Mouse (Mus musculus) right cerebral cortex, postnatal 25 days (tissue): ENCODE results near the gene Gbx1.

Source experiments
- DNase-seq: peaks from one replicate; pipeline ENCODE4 v3.0.0; 2022

Gbx1 gene

DNA sequence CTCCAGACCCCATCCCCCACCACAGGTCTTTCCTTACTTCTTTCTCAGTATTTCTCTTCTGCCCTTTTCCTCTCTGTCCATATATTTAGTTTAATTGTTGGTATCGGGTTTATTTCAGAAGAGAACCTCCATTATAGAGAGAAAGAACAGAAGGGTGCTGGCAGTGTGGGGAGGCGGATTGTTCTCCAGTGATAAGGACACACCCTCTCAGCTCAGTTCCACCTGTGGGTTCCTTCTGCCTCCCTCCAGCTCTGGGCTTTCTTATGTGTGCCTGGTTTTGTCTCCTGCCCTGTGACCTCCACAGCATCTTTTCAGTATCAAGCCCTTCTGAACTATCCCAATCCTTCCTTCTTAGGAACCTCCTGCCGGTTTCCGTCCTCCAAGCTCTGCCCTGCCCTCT lies 2.5 kb downstream of the Gbx1 start:
- DNase-seq: no peak

DNA sequence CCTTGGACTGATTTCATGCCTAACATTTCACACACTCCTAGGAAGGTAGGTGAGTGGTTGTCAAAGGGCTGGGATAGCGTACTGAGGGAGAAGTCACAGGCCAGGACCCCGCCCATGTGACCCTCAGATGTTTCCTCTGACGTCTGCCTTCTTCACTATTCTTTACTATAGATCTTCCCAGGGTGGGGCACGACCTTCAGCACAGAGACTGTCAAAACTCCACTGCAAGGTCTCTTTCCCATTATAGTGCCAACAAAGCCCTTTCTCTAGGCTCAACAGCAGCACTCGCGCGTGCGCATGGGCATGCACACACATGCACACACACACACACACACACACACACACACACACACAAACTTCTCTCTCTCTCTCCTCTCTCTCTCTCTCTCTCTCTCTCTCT lies 3.2 kb downstream of the Gbx1 start:
- DNase-seq: no peak

DNA sequence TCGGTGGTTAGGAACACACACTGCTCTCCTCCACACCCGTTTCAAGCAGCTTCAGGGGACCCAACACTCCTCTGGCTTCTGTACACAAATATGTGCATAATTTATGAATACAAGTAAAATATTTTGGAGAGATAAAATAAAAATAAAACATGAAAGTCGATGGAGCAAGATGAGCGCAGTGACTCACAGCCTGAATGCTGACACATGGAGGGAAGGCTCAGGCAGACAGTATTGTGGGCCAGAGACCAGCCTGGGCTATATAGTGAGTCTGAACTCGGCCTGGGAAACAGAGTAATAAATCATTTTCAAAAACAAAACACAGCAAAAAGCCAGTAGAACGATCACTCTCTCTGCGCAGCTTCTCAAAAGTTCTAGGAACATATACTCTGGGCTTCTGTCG lies 5.6 kb downstream of the Gbx1 start:
- no peak for DNase-seq

DNA sequence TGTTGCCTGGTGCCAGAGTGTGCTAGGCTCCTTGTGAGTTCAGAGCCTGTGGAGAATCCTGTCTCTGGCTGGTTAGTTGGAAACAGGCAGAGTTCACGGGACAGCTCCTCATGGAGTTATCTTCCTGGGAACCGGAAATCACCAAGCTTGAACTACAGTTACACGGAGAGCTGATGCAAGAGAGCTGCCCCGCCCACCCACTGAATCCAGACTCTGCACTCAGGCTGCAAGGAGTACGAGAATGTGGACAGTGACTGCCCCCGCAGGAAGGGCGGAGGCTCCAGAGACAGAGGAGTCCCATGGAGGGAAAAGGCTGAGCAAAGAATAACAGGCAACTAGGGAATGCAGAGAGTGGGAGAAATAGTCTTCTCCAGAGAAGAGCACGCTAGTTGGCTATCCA lies 14.7 kb downstream of the Gbx1 start:
- no peak for DNase-seq

DNA sequence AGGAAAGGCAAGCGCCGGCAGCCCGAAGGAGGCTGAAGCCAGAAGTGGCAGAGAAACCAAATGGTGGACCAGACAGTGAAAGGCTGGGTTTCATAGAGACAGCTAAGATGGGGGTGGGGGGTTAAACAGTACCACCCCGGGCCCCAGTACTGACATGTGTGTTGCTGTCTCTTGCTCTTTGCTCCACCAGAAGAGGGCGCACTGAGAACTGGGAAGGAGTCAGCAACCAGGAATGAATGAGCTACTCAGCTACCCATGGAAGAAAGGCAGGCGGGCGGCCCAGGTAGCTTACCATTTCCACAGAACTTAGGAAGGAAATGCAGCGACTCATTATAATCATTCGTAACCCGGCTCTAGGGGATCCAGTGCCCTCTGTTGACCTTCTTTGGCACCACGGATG lies 16.4 kb downstream of the Gbx1 start:
- no peak for DNase-seq

DNA sequence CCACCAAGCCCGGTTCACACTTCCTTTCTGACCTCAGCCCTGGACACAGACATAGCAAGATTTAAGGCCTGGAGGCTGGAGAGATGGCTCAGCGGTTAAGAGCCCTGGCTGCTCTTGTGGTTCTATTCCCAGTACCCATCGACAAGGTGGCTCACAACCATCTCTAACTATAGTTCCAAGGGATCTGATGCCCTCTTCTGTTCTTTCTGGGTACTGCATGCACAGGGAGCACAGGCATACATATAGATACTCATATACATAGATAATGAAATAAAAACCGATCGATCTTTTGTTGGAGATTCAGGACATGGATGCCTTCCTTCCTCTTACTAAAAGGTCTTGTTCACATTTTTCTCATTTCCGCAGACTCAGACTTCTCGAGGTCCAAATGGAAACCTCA lies 18.6 kb downstream of the Gbx1 start:
- DNase-seq: no peak

DNA sequence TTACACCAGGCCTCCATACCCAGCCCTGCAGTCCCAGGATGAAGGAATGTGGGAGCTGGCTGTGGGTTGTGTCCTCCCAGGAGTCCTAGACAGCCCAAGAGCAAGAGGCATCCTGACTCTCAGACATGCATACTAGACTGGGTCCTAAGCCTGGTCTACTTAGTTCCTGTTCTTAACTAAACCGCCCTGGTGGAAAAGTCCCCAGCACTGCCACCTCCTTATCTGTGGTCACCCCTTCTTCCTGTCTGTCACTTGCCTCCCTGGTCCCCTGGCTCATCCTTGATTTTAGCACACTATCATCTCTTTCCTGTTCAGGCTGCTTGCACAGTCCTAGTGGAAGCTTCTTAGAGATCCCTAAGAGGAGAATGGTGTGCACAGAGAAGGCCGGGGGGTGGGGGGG lies 21.5 kb downstream of the Gbx1 start:
- DNase-seq: no peak

DNA sequence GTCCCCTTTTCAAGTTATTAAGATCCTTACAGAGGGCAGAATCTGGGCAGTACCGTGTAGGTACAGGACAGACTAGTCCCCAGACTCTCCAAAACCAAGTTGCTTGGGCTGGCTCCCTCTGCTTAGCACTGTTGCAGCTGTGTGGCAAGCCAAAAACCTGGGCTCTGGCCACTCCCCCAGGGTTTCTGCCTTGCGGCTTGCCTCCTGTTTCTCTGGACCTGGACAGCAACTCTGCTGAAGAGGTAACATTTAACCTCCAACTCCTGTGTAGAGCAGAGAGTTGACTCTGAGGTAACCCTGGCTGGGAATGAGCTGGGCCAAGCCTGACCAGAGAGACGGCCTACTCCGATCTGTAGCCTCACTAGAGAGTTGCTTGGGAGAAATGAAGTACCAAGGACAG lies 24.2 kb downstream of the Gbx1 start:
- no peak for DNase-seq

DNA sequence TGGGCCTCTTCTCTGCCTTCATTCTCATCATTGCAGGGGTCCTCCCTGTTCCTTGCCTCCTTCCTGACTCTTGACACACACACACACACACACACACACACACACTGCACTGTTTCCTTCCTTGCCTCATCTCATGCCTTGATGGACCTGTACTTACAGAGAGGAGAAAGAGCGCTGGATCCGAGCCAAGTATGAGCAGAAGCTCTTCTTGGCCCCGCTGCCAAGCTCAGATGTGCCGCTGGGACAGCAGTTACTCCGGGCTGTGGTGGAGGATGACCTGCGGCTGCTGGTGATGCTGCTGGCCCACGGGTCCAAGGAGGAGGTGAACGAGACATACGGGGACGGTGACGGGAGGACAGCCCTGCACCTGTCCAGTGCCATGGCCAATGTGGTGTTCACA lies 26.2 kb downstream of the Gbx1 start:
- no peak for DNase-seq

DNA sequence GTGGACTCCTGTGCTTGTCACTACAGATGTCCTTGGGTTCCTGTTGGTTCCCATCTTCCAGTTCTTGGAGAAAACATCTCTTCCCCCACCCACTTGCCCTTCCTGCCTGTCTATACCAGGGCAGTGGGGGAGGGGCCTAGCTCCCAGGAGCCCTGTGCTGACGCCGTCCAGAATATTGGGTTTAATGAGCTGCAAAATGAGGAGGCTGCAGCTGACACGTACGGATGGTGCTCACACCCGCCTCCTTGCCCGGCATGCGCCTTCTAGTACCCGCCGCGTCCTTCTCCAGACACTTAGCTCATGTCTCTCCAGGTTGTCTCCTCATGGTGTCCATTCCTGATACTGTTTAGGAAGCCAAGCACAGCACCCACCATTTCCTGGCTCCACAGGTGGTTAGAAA lies 27.9 kb downstream of the Gbx1 start:
- DNase-seq: no peak

DNA sequence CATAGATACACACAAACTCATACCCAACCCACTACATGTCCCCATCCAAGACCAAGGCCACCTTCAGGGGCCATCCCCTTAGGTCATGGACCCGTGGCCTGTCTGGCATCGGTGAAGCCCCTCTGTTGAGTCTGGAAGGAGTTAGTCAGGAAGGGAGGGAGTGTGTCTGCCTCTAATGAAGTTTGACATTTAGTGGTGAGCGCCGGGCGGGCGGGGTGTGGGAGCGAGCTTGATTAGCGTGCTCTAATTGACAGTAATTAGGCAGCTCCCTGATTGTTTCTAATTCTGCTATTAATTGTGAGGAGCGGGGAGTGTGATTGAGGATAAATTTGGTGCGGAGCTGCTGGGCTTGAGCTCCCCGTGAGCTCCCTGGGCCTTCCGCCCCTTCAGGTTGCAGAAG lies 29.5 kb downstream of the Gbx1 start:
- no peak for DNase-seq

DNA sequence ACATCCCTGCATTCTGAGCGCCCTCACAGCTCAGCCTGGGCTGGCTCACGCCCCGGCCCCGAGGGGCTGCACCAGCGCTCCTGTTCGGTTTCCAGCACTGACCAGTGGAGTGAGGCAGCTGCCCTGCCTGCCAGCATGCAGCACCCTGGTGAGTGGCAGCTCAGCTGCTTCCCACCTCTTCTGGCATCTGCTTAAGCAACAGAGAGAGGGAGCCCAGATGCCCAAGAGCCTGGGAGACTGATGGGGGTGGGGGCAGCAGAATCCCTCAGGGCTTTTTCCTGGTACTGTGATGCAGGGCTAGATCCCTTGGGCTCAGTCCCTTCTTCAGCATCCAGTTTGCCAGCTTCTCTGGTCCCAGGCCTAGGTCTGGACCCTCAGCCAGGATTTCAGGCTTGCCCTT lies 30.2 kb downstream of the Gbx1 start:
- DNase-seq: no peak

DNA sequence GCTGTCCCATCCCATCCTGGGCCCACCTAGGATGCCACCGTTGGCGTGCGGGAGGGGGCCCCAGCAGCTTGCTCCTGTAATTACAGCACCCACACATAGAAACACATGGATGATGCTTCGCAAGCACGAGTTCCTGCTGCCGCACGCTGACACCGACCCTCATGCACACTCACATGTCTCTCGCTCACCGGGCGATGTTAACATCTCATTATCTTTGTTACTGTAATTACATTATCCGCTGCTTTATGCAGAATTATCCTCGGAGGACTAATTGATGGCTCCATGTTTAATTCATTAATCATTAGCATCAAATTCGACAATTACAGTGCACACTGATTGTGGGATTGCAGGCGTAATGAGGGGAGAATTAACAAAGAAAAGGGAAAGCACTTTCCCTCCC lies 32.0 kb downstream of the Gbx1 start:
- DNase-seq: no peak

DNA sequence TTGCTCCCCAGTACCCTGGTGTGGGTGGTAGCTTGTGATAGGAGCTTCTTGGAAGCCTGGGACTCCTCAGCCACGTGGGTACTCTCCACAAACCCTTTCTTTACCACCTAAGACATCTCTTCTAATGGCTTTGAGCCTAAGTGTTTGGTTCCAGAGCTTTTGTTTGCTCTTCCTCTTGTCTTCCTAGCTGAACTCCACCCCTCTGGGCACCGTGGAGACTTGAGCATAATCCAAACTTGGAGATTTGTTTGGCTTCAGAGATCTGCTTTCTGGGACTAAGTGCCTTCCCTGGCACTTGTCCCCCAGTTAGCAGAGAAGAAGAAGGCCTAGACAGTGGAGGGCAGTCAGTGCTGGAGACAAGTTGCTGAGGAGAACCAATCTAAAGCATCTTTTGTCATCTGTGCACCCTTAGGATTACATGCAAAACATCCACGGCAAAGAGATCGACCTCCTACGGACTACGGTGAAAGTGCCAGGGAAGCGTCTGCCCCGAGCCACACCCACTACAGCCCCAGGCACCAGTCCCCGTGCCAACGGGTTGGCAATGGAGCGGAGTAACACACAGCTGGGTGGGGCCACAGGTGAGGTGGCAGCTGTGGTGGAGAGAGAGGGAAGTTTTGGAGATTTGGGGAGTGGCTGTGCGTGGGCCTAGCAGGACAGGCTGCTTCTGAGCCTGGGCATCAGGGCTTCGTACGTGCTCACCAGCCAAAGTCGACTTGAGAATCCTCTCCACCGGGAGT lies 34.3 kb downstream of the Gbx1 start:
- no peak for DNase-seq

DNA sequence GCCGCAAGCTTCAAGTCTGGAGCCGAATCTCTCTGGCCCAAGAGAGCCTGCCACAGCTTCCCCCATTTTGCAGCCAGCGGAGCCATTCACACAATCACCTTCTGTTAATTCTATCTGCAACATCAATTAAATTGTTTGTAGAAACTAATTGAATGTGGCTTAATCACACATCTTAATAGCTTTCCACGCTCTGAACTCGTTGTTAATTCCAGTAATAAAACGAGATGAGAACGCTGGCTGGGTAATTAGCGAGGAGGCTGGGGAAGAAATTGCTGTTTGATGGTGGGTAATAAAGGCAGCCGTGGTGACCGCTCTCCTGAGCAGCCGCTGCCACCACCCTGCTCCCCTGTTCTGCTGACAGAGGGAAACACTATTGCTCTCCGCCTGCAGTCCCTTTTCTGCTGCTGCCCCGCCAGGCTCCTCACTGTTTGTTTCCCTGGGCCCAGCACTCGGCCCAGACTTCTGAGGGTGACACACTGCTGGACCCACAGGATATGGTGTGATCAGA lies 36.5 kb downstream of the Gbx1 start:
- no peak for DNase-seq

DNA sequence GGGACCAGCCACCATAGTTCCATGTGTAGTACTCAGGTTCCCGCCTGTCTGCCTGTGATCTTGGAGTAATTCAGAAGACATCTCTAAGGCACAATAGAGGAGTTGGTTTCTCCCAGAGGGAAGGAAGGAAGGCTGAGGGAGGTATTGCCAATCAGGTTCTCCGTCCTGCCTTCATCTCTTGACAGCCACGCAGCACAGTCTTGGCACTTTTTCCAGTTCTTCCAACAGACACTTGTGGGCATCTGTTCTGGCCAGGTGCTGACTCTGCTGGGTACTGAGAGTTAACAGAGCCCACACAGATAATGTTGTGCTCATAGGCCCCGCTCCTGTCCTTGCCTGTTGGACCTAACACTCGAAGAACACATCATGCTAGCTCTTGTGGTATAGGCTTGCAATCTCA lies 40.3 kb downstream of the Gbx1 start:
- no peak for DNase-seq

DNA sequence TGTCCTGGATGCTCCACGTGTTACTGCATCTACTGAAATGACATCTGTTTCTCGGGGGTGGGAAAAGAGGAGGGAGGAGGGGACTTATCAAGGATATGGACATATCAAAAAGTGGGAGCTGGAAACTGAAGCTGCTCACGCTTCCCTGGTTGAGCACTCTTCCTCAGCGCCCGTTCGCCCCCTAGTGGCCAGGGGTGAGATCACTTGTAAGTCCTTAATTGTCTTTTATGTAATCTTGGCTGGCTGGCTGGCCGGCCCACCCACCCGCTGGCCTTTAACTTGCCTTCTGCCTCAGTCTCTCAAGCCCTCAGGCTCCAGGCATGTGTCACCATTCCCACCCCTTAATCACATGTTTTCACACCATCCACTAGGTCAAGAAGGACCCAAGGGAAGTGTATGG lies 40.9 kb downstream of the Gbx1 start:
- DNase-seq: peak; percentile 84

DNA sequence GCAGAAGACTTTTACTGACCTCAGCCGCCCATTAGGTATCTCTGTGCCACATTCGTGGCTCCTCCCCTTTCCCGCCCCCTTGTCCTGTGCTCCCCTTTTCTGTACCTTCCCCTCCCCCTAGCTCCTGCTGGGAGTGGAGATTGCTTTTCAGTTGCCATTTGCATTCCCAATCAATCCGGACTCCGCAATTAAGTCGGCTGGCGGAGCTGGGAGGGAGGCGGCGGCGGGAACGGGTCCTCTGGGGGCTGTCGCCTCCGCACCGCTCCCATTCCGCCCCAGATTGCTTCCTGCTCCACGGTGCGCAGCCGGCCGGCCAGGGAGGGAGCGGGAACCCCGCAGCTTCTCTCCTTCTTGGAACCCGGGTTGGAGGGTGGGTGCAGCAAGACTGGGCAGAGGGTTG lies 42.0 kb downstream of the Gbx1 start:
- DNase-seq: peak; percentile 40

DNA sequence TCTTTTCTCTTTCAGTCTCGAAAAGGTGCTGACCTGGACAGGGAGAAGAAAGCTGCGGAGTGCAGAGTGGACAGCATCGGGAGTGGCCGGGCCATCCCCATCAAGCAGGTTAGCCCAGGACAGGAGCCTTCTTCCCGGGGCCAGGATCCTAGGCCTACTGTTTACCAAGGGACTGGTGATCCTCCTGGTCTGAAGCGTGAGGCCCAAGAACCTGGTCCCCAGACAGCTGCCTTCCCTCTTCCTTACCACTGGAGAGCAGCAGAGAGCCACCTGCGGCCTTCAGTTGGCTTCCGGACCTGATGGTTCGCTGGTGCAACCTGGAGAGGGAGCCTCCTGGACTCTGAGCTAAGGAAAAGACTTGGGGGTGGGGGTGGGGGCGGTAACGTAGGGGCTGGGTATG lies 43.7 kb downstream of the Gbx1 start:
- peak; percentile 67 for DNase-seq

DNA sequence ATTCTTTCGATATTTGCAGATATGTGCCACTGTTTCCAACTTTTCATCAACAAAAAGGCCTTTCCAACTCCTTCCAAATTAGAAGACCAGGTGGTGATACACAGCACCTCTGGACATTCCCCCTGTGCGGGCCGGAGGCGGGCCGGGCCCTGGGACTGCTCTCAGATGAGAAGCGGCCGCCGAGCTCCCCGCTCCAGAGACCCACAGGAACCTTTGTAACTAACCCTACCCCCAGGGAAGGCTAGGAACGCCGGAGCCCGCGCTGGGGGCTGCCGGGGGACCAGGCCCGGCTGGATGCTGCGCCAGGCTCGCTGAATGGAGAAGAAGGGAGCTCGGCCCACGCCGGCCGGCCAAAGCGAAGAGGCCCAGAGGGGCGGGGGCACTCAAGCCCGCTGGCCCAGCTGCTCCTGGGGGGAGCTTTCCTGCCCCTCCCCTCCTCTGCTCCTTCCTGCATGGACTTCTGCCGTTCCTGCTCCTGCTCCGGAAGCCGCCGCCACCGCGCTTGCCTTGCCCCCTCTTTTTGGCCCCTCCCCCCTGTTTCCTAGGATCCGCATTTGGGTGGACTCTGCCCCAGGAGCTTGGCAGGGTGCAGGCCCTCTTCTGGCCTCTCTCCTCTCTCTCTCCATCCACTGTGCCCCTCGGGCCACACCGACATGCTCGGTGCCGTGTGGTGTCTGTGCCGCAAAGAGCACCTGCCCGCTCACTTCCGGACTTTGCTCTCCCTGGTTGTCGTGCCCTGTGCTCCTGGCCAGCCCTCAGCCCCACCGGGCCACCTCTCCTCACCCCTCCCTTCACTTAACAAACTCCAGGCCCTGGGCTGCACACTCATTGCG lies 44.5 kb downstream of the Gbx1 start:
- DNase-seq: no peak

DNA sequence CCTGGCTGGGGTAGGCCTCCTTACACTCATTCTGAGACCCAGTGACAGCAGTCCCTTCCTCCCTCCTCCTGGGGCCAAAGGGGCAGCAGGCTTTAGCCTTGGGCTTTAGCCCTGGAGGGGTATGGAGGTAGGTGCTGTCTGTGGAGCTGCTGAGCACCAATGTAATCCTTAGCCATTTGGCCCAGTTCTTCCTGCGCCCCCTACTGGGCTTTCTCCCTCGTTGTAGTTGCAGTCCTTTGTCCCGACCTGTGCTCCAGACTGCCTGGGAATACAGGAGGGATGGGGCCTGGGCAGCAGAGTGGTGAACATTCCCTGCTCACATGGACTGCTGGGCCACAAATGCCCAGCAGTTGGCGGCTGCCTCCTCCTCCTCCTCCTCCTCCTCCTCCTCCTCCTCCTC lies 45.4 kb downstream of the Gbx1 start:
- peak; percentile 48 for DNase-seq

DNA sequence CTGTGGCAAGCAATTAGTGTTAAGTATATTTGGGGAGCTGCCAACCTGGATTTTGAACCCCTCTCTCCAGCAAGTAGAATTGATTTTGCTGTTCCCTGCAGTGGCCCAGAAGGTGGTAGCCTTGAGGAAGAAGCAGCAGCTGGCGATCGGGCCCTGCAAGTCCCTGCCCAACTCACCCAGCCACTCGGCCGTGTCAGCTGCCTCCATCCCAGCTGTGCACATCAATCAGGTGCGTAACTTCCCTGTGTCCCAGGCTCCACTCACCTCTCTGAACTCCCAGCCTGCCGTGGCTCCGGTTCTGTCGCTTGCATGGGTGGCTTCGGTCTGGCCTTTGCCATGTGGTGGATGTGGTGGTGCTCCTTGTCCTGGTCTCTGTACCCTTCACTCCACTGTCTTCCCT lies 49.1 kb downstream of the Gbx1 start:
- DNase-seq: no peak

DNA sequence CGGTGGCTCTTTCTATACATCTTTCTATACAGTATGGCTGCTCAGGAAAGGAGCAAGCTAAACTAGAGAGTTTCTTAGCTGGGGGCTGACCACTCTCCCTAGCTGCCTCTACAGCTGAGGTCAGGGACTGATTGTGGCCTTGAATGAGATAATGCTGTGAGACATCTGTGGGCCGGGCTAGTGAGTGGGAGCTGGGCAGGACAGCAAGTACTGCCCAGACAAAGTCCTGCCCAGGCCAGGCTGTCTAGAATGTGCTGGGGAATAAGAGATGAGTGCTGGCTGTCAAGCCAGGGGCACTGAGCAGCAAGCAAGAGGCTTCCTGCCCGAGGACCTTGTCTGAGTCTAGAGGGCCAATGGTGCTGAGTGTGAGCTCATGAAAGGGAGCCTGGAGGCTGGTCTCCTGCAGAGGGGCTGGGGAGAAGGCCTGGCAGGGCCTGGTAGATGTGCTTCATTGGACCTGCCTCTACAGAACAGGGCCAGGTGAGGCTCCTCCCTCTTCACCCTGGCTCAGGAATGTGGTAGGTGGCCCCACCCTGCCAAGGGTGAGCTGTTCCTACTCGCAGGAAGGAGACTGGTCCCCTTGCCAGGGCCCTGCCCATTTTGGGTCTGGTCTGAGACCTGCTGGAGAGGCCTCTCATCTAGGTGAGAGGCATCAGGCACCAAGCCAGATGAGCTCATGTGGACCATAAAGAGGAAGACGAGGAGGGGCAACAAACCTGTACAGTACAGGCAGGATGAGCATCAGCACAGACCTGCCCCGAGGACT lies 51.3 kb downstream of the Gbx1 start:
- DNase-seq: no peak
